Mouse (Mus musculus) cerebellum, adult 2 months (tissue): Measurements from ENCODE around the gene Cxcl13.

ENCODE experiments used
- CTCF ChIP-seq: fragments of 200-500 bp; IDR thresholded peaks from 2 replicates; pipeline ENCODE4 v1.5.1; 2011; ENCODE audit warnings: low read depth, mild to moderate bottlenecking, control low read depth, low read length, moderate library complexity, borderline replicate concordance; ENCODE audit not compliant: insufficient read depth
- POLR2A ChIP-seq: fragments of 200-500 bp; IDR thresholded peaks from 2 replicates; pipeline ENCODE4 v1.6.1; 2011; ENCODE audit warnings: low read length, control low read depth, borderline replicate concordance; ENCODE audit not compliant: insufficient read depth

GRCm38 (mm10) chr5:95936068-95936467 lies 20.7 kb upstream of the Cxcl13 start:
- TF ChIP-seq CTCF = no peak
- no peak for TF ChIP-seq POLR2A
